9 mouse cellular contexts compared by ENCODE assay signal in genomic region chr2:84728191-84728590, GRCm38 (mm10). TPM values are rescaled to one million over a fixed set of nuclear protein-coding genes. Genes with fewer than 3 reads are reported as not detected.
DNase-seq lines count a peak whose midpoint lies in the region; ATAC-seq and TF ChIP-seq lines count a peak whose summit lies in the region.
"Not testable (repeated sequence)": the region's sequence is repeated elsewhere in the genome, so short reads cannot be mapped to it uniquely, and the experiment has no call there.
"Had no signal": no experiment of that assay in that cellular context is flagged by ENCODE, and none has a peak within 500 bp of the region (broad histone marks: within the 10 kb centered on the region; RNA-seq: fewer than 3 reads in every experiment).

No protein-coding gene starts in this region.

- not testable (repeated sequence) for TF ChIP-seq POLR2A in CH12.LX (IDR thresholded peaks at IDR 0.05; ENCODE audit: low read depth, low read length)

- not testable (repeated sequence) for TF ChIP-seq CTCF in CH12.LX (conservative IDR thresholded peaks at IDR 0.05 in 1 of 2, IDR thresholded peaks at IDR 0.05 in 1 of 2; ENCODE audit: low read depth in 2 of 2, low read length in 2 of 2); intestine, postnatal 0 days (IDR thresholded peaks at IDR 0.05; ENCODE audit: low read depth)

- H3K4me2 ChIP-seq in CH12.LX (ENCODE audit: insufficient read depth, low read depth, poor library complexity, severe bottlenecking): not testable (repeated sequence)
- peak overlapping the region; percentile 83; the same call in 1 of the 2 replicates for H3K4me2 ChIP-seq in intestine, postnatal 0 days (replicated peaks; ENCODE audit: low read depth)
- peak overlapping the region; percentile 85 for H3K4me2 ChIP-seq in liver, embryonic 12.5 days
- H3K4me2 ChIP-seq in liver, embryonic 16.5 days (ENCODE audit: low read depth, low read length): peak overlapping the region; percentile 87
- H3K4me2 ChIP-seq in midbrain, embryonic 14.5 days (ENCODE audit: low read length): peak overlapping the region; percentile 90; the same call in 1 of the 2 replicates

- TF ChIP-seq EP300 in CH12.LX (IDR thresholded peaks at IDR 0.05; ENCODE audit: low read length): not testable (repeated sequence)

- H3K27me3 ChIP-seq in CH12.LX (replicated peaks); forebrain, embryonic 10.5 days (ENCODE audit: poor library complexity, severe bottlenecking); heart, embryonic 10.5 days (ENCODE audit: insufficient read depth, poor library complexity, severe bottlenecking); intestine, postnatal 0 days (replicated peaks; ENCODE audit: control insufficient read depth, insufficient read depth, low read length); liver, embryonic 12.5 days (replicated peaks); liver, embryonic 16.5 days (ENCODE audit: control insufficient read depth, insufficient read depth, low read depth, low read length); midbrain, embryonic 14.5 days (ENCODE audit: control insufficient read depth, insufficient read depth, low read length): not testable (repeated sequence)

- peaks cover 16 to 27% of the 10 kb centered on the region in 2 experiments for H3K36me3 ChIP-seq in CH12.LX (replicated peaks in 1 of 2; ENCODE audit: control insufficient read depth in 1 of 2, insufficient read depth in 1 of 2, low read length in 1 of 2)
- H3K36me3 ChIP-seq in forebrain, embryonic 10.5 days (replicated peaks): peaks cover 28% of the 10 kb centered on the region
- H3K36me3 ChIP-seq in heart, embryonic 10.5 days: peaks cover 24% of the 10 kb centered on the region
- H3K36me3 ChIP-seq in intestine, postnatal 0 days (ENCODE audit: control insufficient read depth, insufficient read depth): peaks cover 19% of the 10 kb centered on the region; the same call in 1 of the 2 replicates
- peaks cover 28% of the 10 kb centered on the region for H3K36me3 ChIP-seq in liver, embryonic 12.5 days
- peaks cover 25% of the 10 kb centered on the region for H3K36me3 ChIP-seq in liver, embryonic 16.5 days (ENCODE audit: control insufficient read depth, insufficient read depth)
- peaks cover 22% of the 10 kb centered on the region for H3K36me3 ChIP-seq in midbrain, embryonic 14.5 days (ENCODE audit: control insufficient read depth, insufficient read depth, low read length)

- H3K4me3 ChIP-seq in CH12.LX (replicated peaks in 1 of 3; ENCODE audit: low read depth in 2 of 3, low read length in 2 of 3, poor library complexity in 1 of 3): peak overlapping the region in 1 of 3 experiments; percentile 76
- 0 out of 2 replicates have a peak overlapping the region, but pooled peaks have one; percentile 66 for H3K4me3 ChIP-seq in forebrain, embryonic 10.5 days
- H3K4me3 ChIP-seq in heart, embryonic 10.5 days: peak overlapping the region; percentile 74; the same call in 1 of the 2 replicates
- H3K4me3 ChIP-seq in intestine, postnatal 0 days (ENCODE audit: low read depth, low read length): peak overlapping the region; percentile 57; the same call in 1 of the 2 replicates
- not testable (repeated sequence) for H3K4me3 ChIP-seq in liver, embryonic 12.5 days; liver, embryonic 16.5 days (ENCODE audit: low read depth, low read length); midbrain, embryonic 14.5 days (replicated peaks; ENCODE audit: low read depth, low read length)

- dilution Hi-C loops in CH12.LX (cut with MboI; ENCODE audit: extremely low pct_ligation_motif_present, extremely low pct_unique_long_range_greater_than_20kb, low sequenced_read_pairs): not testable (repeated sequence)

- 83% methylated on average over 5 of the region's 5 CpGs for WGBS in forebrain, embryonic 10.5 days
- WGBS in heart, embryonic 10.5 days: 82% methylated on average over 5 of the region's 5 CpGs
- 86% methylated on average over 5 of the region's 5 CpGs for WGBS in intestine, postnatal 0 days
- 75% methylated on average over 5 of the region's 5 CpGs for WGBS in liver, embryonic 12.5 days (ENCODE audit: insufficient replicate concordance)
- 81% methylated on average over 5 of the region's 5 CpGs for WGBS in liver, embryonic 16.5 days (ENCODE audit: insufficient replicate concordance)
- WGBS in midbrain, embryonic 14.5 days: 81% methylated on average over 5 of the region's 5 CpGs

- not testable (repeated sequence) for DNase-seq in CH12.LX (ENCODE audit: extremely low read depth); forebrain, embryonic 10.5 days (ENCODE audit: extremely low spot score, low spot score); heart, embryonic 10.5 days (ENCODE audit: low spot score); midbrain, embryonic 14.5 days

- not testable (repeated sequence) for TF ChIP-seq RAD21 in CH12.LX (IDR thresholded peaks at IDR 0.05; ENCODE audit: low read depth, low read length)

- not testable (repeated sequence) for ATAC-seq in intestine, postnatal 0 days; liver, embryonic 12.5 days; liver, embryonic 16.5 days (ENCODE audit: low read depth); midbrain, embryonic 14.5 days (ENCODE audit: low FRiP score, low TSS enrichment)

- peaks cover 8 to 33% of the 10 kb centered on the region in 2 experiments for H3K4me1 ChIP-seq in CH12.LX (ENCODE audit: control insufficient read depth in 1 of 2, insufficient read depth in 2 of 2)
- peaks cover 30% of the 10 kb centered on the region for H3K4me1 ChIP-seq in forebrain, embryonic 10.5 days
- peaks cover 17% of the 10 kb centered on the region for H3K4me1 ChIP-seq in heart, embryonic 10.5 days
- not testable (repeated sequence) for H3K4me1 ChIP-seq in intestine, postnatal 0 days (replicated peaks; ENCODE audit: control insufficient read depth, insufficient read depth, low read length)
- H3K4me1 ChIP-seq in liver, embryonic 12.5 days: peaks cover 77% of the 10 kb centered on the region
- peaks cover 57% of the 10 kb centered on the region for H3K4me1 ChIP-seq in liver, embryonic 16.5 days (ENCODE audit: control insufficient read depth, low read depth, low read length)
- H3K4me1 ChIP-seq in midbrain, embryonic 14.5 days (ENCODE audit: control insufficient read depth, insufficient read depth, low read length): peaks cover 22% of the 10 kb centered on the region

- H3K9me3 ChIP-seq in CH12.LX (replicated peaks; ENCODE audit: low read length); forebrain, embryonic 10.5 days; heart, embryonic 10.5 days; intestine, postnatal 0 days (ENCODE audit: control insufficient read depth); liver, embryonic 12.5 days (replicated peaks); liver, embryonic 16.5 days (replicated peaks; ENCODE audit: control insufficient read depth, low read length); midbrain, embryonic 14.5 days (ENCODE audit: control insufficient read depth, low read length): not testable (repeated sequence)

- H3K79me2 ChIP-seq in CH12.LX (replicated peaks; ENCODE audit: control insufficient read depth, extremely low read depth, insufficient read depth, poor library complexity, severe bottlenecking): peaks cover 30% of the 10 kb centered on the region

- not testable (repeated sequence) for H3K27ac ChIP-seq in CH12.LX (ENCODE audit: insufficient read depth, low read depth); forebrain, embryonic 10.5 days; heart, embryonic 10.5 days; intestine, postnatal 0 days (ENCODE audit: low read depth, low read length); midbrain, embryonic 14.5 days (replicated peaks; ENCODE audit: low read depth, low read length)
- H3K27ac ChIP-seq in liver, embryonic 12.5 days: peak overlapping the region; percentile 94
- peak overlapping the region; percentile 97 for H3K27ac ChIP-seq in liver, embryonic 16.5 days (ENCODE audit: low read length)

- peak overlapping the region; percentile 98; the same call in 1 of the 2 replicates for H3K9ac ChIP-seq in CH12.LX (ENCODE audit: insufficient read depth, low read depth)
- H3K9ac ChIP-seq in intestine, postnatal 0 days (ENCODE audit: low read depth, low read length); liver, embryonic 16.5 days (ENCODE audit: low read depth, low read length); midbrain, embryonic 14.5 days (replicated peaks; ENCODE audit: low read length): not testable (repeated sequence)
- peak overlapping the region; percentile 78; the same call in 1 of the 2 replicates for H3K9ac ChIP-seq in liver, embryonic 12.5 days

- in situ Hi-C loops in CH12.LX (cut with MboI; ENCODE audit: low pct_ligation_motif_present, low pct_unique_long_range_greater_than_20kb, low sequenced_read_pairs): not testable (repeated sequence)

RNA-seq across cellular contexts. Expression of gene Clp1, which starts 1.0 kb away (rescaled TPM):
- 32.0 and 42.1 TPM in 2 replicates for total RNA-seq in CH12.LX (2012; rRNA removed)
- 65.2 and 67.1 TPM in 2 replicates for total RNA-seq in CH12.LX (2014; rRNA removed)
- polyA plus RNA-seq in CH12.LX (2012; ENCODE audit: insufficient read length, low read depth): 37.0 and 46.5 TPM in 2 replicates
- polyA plus RNA-seq in forebrain, embryonic 10.5 days (2016; fragmentation: Nextera tagmentation; extraction: Ambion mirVana): 53.6 and 56.8 TPM in 2 replicates
- polyA plus RNA-seq in heart, embryonic 10.5 days (2016; fragmentation: Nextera tagmentation; extraction: Ambion mirVana): 30.0 and 42.1 TPM in 2 replicates
- polyA plus RNA-seq in intestine, postnatal 0 days (2015; fragmentation: Nextera tagmentation; extraction: Ambion mirVana): 18.1 and 21.8 TPM in 2 replicates
- 57.2 and 59.8 TPM in 2 replicates for polyA plus RNA-seq in liver, embryonic 12.5 days (2016; fragmentation: Nextera tagmentation; extraction: Ambion mirVana)
- 49.7 and 56.2 TPM in 2 replicates for polyA plus RNA-seq in liver, embryonic 16.5 days (2015; fragmentation: Nextera tagmentation; extraction: Ambion mirVana)
- 23.3 and 25.4 TPM in 2 replicates for polyA plus RNA-seq in midbrain, embryonic 14.5 days (2014; fragmentation: Nextera tagmentation; extraction: Ambion mirVana)

RNA-seq across cellular contexts. Expression of gene Ypel4, which starts 5.7 kb away (rescaled TPM):
- 0.25 and 0.59 TPM in 2 replicates for total RNA-seq in CH12.LX (2012; rRNA removed)
- total RNA-seq in CH12.LX (2014; rRNA removed): not detected in 2 replicates
- polyA plus RNA-seq in CH12.LX (2012; ENCODE audit: insufficient read length, low read depth): not detected in 2 replicates
- polyA plus RNA-seq in forebrain, embryonic 10.5 days (2016; fragmentation: Nextera tagmentation; extraction: Ambion mirVana): 6.4 and 8.2 TPM in 2 replicates
- 6.4 and 6.8 TPM in 2 replicates for polyA plus RNA-seq in heart, embryonic 10.5 days (2016; fragmentation: Nextera tagmentation; extraction: Ambion mirVana)
- 1.8 and 1.9 TPM in 2 replicates for polyA plus RNA-seq in intestine, postnatal 0 days (2015; fragmentation: Nextera tagmentation; extraction: Ambion mirVana)
- 49.8 and 52.1 TPM in 2 replicates for polyA plus RNA-seq in liver, embryonic 12.5 days (2016; fragmentation: Nextera tagmentation; extraction: Ambion mirVana)
- 69.6 and 79.1 TPM in 2 replicates for polyA plus RNA-seq in liver, embryonic 16.5 days (2015; fragmentation: Nextera tagmentation; extraction: Ambion mirVana)
- 23.5 and 24.7 TPM in 2 replicates for polyA plus RNA-seq in midbrain, embryonic 14.5 days (2014; fragmentation: Nextera tagmentation; extraction: Ambion mirVana)

RNA-seq across cellular contexts. Expression of gene Zdhhc5, which starts 13.2 kb away (rescaled TPM):
- total RNA-seq in CH12.LX (2012; rRNA removed) (25.4 and 28.5 TPM in 2 replicates), CH12.LX (2014; rRNA removed) (35.5 and 37.7 TPM in 2 replicates)
- polyA plus RNA-seq in CH12.LX (2012; ENCODE audit: insufficient read length, low read depth): 37.6 and 45.5 TPM in 2 replicates
- 28.4 and 29.5 TPM in 2 replicates for polyA plus RNA-seq in forebrain, embryonic 10.5 days (2016; fragmentation: Nextera tagmentation; extraction: Ambion mirVana)
- polyA plus RNA-seq in heart, embryonic 10.5 days (2016; fragmentation: Nextera tagmentation; extraction: Ambion mirVana): 33.3 and 33.4 TPM in 2 replicates
- 27.6 and 28.4 TPM in 2 replicates for polyA plus RNA-seq in intestine, postnatal 0 days (2015; fragmentation: Nextera tagmentation; extraction: Ambion mirVana)
- 28.1 and 29.3 TPM in 2 replicates for polyA plus RNA-seq in liver, embryonic 12.5 days (2016; fragmentation: Nextera tagmentation; extraction: Ambion mirVana)
- polyA plus RNA-seq in liver, embryonic 16.5 days (2015; fragmentation: Nextera tagmentation; extraction: Ambion mirVana): 17.7 and 18.9 TPM in 2 replicates
- 21.5 and 21.8 TPM in 2 replicates for polyA plus RNA-seq in midbrain, embryonic 14.5 days (2014; fragmentation: Nextera tagmentation; extraction: Ambion mirVana)

RNA-seq across cellular contexts. Expression of gene Gm19426, which starts 15.3 kb away (rescaled TPM):
- total RNA-seq in CH12.LX (2012; rRNA removed) (not detected in 2 replicates), CH12.LX (2014; rRNA removed) (not detected in 2 replicates)
- polyA plus RNA-seq in CH12.LX (2012; ENCODE audit: insufficient read length, low read depth): not detected in 2 replicates
- 8.5 and 8.8 TPM in 2 replicates for polyA plus RNA-seq in forebrain, embryonic 10.5 days (2016; fragmentation: Nextera tagmentation; extraction: Ambion mirVana)
- 6.9 and 7.3 TPM in 2 replicates for polyA plus RNA-seq in heart, embryonic 10.5 days (2016; fragmentation: Nextera tagmentation; extraction: Ambion mirVana)
- polyA plus RNA-seq in intestine, postnatal 0 days (2015; fragmentation: Nextera tagmentation; extraction: Ambion mirVana): 2.2 and 2.5 TPM in 2 replicates
- 3.8 and 3.9 TPM in 2 replicates for polyA plus RNA-seq in liver, embryonic 12.5 days (2016; fragmentation: Nextera tagmentation; extraction: Ambion mirVana)
- polyA plus RNA-seq in liver, embryonic 16.5 days (2015; fragmentation: Nextera tagmentation; extraction: Ambion mirVana): 0.89 and 0.95 TPM in 2 replicates
- 2.0 and 3.3 TPM in 2 replicates for polyA plus RNA-seq in midbrain, embryonic 14.5 days (2014; fragmentation: Nextera tagmentation; extraction: Ambion mirVana)
- polyA plus RNA-seq: activated CD4-positive, CD25-positive, alpha-beta regulatory T cell, adult 4 months; CD4-positive, CD25-positive, alpha-beta regulatory T cell, adult 4 months had no signal

RNA-seq across cellular contexts. Expression of gene Serping1, which starts 47.1 kb away (rescaled TPM):
- total RNA-seq in CH12.LX (2012; rRNA removed) (not detected in 2 replicates), CH12.LX (2014; rRNA removed) (not detected in 2 replicates)
- polyA plus RNA-seq in CH12.LX (2012; ENCODE audit: insufficient read length, low read depth): not detected in 2 replicates
- 22.7 and 23.2 TPM in 2 replicates for polyA plus RNA-seq in forebrain, embryonic 10.5 days (2016; fragmentation: Nextera tagmentation; extraction: Ambion mirVana)
- 22.0 and 28.5 TPM in 2 replicates for polyA plus RNA-seq in heart, embryonic 10.5 days (2016; fragmentation: Nextera tagmentation; extraction: Ambion mirVana)
- 49.4 and 50.7 TPM in 2 replicates for polyA plus RNA-seq in intestine, postnatal 0 days (2015; fragmentation: Nextera tagmentation; extraction: Ambion mirVana)
- polyA plus RNA-seq in liver, embryonic 12.5 days (2016; fragmentation: Nextera tagmentation; extraction: Ambion mirVana): 30.8 and 32.3 TPM in 2 replicates
- 119 and 133 TPM in 2 replicates for polyA plus RNA-seq in liver, embryonic 16.5 days (2015; fragmentation: Nextera tagmentation; extraction: Ambion mirVana)
- polyA plus RNA-seq in midbrain, embryonic 14.5 days (2014; fragmentation: Nextera tagmentation; extraction: Ambion mirVana): 19.7 and 33.6 TPM in 2 replicates
- polyA plus RNA-seq: activated CD4-positive, CD25-positive, alpha-beta regulatory T cell, adult 4 months; CD4-positive, CD25-positive, alpha-beta regulatory T cell, adult 4 months had no signal
